Mouse (Mus musculus): Measurements from ENCODE around the gene Camk1d.

GRCm38 (mm10) chr2:5479886-5480285, 234.4 kb downstream of the Camk1d start:
- TF ChIP-seq CTCF (IDR thresholded peaks at IDR 0.05; ENCODE audit: low read depth), result no peak
- TF ChIP-seq EP300 (optimal IDR thresholded peaks at IDR 0.05), result no peak
